Mouse (Mus musculus) layer of hippocampus, postnatal 36 days (tissue): Measurements from ENCODE around the gene Vps33a. TPM values are rescaled to one million over a fixed set of nuclear protein-coding genes. Genes with fewer than 3 reads are reported as not detected.
"Not testable (repeated sequence)": the region's sequence is repeated elsewhere in the genome, so short reads cannot be mapped to it uniquely, and the experiment has no call there.

Experiments
- DNase-seq, 2 experiments: peaks; one replicate each; pipeline ENCODE4 v3.0.0; 2022
- microRNA-seq, 2 experiments: library from miRNA; unstranded; fragments of <30 nt; microRNA quantifications; one replicate each; pipeline ENCODE4 v1.2.0; 2021
- total RNA-seq, 2 experiments: library from RNA; stranded (reverse); gene quantifications; 2 replicates each; pipeline ENCODE4 v1.2.3; 2021

The Vps33a gene
- total RNA-seq, 2 experiments from 2014 or later = 97.1 to 99.8 TPM

DNA sequence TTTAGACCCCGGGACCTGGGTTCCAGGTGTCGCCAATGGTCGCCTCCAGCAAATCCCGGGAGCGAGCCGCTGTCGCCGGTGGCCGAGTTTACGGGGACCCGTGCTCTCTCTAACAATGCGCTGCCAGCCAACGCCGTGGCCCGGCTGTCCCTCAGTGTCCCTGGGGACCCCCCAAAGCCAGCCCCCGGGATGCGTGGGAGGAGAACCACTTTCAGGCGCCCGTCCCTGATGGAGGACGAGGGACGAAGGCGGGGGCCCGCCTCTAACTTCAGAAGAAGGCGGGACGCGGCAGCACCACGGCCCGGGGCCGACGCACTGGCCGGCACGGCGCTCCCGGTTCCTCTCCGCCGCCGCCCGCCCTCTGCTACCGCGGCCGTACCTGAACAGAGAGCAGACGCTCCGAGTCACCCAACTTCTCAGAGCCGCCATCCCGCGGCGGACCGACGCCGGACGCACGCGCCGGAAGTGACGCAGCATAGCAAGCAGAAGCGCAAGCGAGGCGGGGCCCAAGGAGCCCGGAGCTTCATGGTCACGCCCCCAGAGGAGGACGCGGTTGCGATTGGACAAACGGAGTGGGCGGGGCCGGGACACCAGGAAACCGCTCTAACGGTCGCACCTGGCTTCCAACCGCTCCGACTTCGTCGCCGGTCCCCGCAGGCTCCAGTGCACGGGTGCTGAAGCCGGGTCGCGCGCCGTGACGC, 49.0 kb downstream of the Vps33a start, which contains the start of gene Diablo:
Gene Diablo, minus strand, starts transcription at position 485 of the 701 bp plus-strand sequence.
- DNase-seq = peak; percentile 97

DNA sequence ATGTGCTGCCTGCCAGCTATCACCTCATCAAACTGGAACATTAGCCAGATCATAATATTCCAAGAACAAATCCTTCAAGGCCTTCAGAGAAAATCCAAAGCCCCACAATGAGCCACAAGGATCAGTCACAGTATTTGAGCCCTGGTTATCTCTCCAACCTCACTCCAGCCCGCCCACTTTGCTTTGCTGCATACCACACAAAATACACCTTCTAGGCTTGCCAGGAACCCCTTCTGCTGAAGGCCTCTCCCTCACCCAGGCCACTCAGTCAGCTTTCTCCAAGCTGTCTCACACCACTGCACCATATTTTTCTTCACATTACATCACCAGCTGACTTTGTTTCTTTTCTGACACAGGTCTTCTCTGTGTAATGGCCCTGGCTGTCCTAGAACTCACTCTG, 50.7 kb downstream of the Vps33a start:
- no peak for DNase-seq

DNA sequence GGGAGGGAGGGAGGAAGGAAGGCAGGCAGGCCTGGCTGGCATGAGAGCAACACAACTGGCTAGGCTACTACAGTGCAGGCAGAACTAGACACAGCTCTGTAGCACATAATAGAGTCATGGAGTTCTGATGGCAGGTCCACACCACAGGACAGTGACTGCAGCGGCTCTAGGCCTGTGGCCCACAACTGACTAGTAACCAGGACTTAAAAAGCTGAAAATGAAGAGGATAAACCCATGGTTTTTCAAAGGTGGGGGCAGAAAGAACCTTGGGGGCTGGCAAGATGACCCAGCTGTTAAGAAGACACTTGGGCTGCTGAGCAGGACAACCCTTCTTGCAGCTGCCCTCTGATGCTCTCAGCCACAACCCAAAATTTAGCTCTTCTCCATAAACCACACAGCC, 51.2 kb downstream of the Vps33a start:
- DNase-seq = no peak

DNA sequence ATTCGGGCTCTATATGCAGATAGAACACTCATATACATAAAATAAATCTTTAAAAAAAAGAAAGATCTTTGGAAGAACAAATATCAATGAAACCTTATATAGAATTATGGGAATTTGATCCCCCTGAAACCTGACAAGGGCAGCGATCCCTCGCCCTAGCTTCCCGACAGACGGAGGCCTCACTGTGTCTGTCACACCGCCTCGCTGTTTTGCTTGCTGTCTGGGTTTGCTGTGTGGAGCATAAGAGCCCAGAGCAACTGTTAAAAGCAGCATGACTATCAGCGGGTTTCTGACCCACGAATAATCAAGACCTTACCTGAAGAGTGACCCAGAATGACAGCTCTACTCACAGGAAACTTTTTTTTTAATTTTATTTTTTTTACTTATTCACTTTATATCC, 52.2 kb downstream of the Vps33a start:
- DNase-seq = no peak

DNA sequence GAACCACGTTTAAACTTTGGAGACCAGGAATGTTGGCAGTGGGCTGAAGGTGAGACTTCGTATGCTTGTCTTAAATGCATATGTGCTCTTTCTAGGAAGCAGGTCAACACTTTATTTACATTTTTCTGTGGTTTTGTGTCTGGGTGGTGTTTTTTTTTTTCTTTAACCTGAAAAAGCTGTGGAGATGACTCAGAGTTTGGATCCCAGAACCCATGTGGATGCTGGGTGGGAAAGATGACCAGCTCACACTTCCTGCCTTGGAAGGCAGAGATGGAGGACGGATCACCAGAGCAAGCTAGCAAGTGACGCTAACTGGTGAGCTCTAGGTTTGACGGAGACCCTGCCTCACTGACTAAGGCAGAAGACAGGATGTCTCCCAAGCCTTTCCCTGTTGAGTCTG, 58.0 kb downstream of the Vps33a start:
- DNase-seq = no peak

DNA sequence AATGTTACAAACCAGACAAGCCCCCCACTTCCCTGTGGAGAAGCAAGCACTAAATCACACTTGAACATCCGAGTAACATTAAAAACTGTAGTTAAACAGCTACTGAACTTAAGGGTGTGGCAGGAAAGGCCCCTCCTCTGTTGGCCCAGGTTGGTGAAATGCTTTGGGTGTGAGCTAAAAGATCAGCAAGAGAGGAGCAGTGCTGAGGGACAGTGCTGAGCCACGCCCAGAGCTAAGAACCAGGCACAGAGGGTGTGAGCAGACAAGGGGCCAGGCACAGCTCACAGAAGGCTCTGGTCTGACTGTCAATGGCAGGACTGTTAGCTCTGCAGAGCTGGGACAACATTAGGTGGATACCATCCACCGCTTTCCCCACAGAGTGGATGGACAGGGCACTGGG, 60.7 kb downstream of the Vps33a start:
- no peak for DNase-seq

DNA sequence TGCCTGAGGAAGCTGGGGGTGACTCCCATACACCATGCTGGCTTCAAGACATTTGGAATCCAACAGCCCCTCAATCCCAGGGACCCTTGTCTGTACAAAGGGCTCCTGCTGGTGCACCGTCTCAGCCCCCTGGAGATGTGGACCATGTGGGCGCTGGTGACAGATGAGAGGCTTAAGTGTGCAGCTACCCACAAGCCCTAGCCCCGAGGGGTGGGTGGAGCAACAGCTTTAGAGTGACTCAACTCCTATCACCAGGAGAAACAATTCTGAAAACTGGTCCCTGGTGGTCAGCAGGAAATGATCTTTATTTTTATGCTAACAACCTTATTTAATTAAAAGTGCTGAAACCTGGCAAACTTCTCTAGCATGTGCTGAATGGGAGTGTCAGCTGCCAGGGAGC, 61.4 kb downstream of the Vps33a start:
- DNase-seq = not testable (repeated sequence)

DNA sequence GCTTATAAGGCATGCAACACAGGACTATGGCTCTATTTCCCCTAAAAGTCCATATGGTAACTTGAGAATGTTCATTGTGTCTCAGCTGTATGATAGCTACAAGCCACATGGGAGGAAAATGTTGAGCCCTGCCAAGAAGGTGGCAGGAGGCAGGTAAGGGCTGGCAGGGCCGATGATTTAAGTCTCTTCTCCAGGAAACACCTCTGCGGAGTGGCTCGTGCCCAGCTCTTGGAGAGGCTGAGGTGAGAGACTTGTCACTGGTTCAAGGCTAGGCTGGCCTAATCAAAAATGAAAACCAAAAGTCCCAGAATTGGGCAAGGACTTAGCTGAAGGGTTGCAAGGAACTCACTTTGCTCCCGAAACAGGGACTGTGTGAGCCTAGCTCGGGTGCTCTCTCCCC, 62.7 kb downstream of the Vps33a start, which contains the start of gene B3gnt4:
Gene B3gnt4, plus strand, starts transcription at position 301 of the 400 bp plus-strand sequence.
- no peak for DNase-seq

DNA sequence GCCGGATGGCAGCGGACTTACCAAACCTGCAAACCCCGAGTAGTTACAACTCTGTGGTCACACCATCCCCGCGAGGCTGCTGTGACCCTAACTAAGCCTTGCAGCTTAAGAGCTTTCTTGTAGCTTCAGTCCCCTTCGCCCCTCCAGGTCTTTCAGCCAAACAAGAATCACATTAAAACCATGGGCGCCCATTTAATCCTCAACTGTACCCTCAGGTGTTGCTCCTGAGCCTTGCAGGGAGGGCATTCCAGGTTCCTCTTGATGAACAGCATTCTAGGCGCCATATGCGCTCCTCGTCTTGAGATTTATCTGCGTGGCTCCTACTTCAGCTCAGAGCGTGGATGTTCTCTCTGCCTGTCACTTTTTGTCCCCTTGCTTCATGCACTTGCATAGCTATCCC, 63.9 kb downstream of the Vps33a start:
- DNase-seq = no peak

DNA sequence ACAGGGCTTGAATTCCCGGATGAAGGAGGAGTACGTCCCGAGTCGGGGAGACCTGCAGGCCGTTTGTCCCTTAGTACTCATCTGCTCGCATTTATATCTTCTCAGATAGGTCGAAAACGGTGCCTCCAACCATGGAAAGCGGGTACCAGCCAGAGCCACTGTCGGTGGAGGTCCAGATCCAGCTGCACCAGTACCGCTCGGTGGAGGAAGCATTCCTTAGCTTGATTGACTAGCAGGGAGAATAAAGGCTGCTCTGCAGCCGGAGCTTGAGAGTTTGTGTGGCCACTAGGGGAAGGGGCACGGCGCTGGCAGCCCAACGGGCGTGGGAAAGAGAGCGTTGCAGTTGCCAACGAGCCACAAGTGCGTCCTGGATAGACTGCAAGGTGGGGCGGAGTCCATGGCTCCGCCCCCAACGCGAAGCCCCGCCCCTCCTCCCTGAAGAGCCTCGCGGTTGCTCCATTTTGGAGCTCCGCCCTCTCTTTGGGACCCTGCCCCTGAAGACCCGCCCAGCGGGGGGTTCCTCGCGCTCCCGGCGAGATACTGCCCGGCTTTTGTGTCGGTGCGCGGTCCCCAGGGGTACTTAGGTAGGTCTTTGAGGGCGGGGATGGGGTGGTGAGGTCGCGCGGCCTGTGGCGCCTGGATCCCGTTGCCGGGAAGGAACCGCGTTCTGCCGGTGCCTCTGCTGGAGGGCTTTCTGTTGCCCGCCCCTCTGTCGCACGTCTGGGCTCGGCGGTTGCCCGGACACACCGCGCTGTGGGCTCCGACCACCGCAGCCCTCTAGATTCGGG, 64.7 kb downstream of the Vps33a start:
- DNase-seq = peak; percentile 80

DNA sequence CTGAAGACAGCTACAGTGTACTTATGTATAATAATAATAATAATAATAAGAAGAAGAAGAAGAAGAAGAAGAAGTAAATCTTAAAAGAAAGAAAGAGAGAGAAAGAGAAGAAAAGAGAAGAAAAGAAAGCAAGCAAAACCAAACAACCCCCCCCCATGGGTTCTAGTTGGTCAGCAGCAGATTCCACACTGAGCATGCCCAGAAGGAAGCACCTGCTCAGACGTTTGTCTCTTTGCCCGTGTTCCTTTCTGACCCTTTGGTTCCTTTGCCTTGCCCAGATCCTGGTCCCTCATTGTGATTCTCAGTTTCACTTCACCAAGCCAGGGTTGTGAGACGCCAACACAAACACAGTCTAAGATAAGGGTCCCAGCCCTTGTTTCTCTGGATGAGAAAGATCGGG, 70.9 kb downstream of the Vps33a start:
- DNase-seq = no peak

DNA sequence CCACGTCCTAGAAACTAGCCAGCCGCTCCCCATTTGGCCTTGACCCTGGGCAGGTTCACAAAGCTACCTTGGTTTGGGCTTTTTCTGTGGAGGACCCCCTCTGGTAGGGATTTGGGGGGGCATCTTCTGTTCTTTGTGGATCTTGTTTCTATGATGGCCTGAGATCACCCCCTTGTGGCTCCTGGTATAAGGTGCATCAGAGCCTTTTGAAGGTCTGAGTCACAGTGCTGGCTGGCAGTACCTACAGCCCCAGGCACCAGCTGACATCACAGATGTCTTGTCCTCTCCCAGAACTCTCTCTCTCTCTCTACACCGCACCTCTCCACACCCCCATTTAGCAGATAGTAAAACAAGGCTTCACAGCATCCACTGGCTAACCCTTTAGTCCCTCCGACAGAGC, 73.1 kb downstream of the Vps33a start:
- peak; percentile 36 to 37 for DNase-seq

DNA sequence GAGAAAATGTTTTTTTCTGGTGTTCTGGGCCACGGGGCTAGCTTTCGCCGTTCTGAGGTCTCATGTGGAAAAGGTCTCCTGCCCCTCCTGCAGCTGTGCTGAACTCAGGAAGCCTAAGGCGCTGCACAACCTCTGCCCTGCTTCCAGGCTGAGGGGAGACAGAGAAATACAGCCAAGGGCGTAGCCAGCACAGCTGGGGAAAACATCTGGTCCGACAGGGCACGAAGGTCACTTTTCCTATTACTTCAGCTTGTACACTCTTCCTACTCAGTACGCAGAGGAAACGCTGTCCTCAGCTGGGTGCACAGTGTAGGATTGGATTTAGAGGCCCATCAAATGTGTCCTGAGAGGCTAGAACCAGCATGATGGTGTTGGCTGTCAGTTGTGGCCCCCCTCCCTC, 82.9 kb downstream of the Vps33a start:
- DNase-seq = no peak

DNA sequence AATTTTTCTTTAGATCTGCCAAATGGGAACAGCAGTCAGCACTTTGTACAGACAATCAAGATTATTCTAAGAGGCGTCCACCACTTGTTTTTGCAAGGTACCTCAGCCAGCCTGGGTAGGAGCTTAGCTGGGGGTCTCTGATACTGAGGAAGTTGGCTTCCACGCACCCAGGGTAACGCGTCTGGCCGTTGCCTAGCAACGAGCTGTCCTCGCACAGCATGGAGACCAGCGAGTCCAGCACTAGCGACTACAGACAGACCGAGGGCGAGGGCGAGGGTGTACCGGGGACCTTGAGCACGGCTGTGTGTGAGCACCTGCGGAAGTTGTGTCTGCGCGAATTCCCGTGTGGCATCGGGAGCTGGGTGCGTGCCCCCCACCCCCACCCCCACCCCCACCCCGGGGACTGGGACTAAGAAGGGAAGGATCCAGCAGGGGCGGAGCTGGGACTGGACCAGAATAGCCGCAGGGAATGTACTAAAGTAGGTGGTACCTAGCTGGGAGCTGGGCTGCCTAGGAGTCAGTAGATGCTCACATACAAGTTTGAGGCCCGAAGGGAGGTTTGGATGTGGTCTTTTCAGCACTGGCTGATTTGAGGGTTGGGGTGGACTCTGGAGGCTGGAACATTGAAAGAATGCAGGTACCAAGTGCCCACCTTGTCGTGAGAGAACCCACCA, 83.6 kb downstream of the Vps33a start, which contains the start of the genes Lrrc43 and Il31:
Gene Lrrc43, plus strand, starts transcription at position 194 of the 674 bp plus-strand sequence.
Gene Il31, minus strand, starts transcription at position 378 of the 674 bp plus-strand sequence.
- DNase-seq = no peak

DNA sequence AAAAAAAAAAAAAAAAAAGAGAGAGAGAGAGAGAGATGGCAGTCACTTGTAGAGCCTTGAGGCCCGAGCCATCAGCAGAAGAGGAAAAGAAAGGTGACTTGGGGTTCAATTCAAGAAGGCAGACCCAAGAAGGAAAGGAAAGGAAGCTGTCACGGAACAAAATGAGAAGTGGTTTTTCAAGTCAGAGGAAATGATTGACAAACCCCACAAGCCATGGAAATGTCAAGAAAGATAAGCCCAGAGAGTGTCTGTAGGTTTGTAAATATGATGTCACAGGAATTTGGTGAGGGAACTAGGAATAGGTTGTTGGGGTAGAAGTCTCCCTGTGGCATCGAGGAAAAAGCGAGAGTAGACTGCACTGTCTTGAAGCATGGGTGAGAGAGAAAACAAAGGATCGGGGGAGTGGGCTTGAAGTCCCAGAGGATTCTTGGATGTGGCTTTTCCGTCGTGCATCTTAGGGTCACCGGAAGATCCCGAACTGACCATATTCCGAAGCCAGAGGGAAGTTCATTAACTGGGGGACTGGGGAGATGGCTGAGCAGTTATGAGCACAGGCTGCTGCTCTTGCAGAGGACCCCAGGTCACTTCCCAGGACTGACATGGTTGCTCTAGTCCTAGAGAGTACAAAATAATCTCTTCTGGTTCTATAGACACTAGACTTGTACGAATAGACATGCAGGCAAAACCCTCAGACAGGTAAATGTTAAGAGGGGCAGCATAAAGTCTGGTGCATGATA, 85.0 kb downstream of the Vps33a start:
- DNase-seq = no peak

Small RNA genes within 50 kb of the gene (microRNA-seq; reads per million reads assigned to microRNA genes)
- 0.90 to 1.1 reads per million in 2 experiments for gene Mir7647

Other genes starting within 250 kb of the Vps33a start
- 10 to 100 TPM; 61.7 to 66.0 TPM for gene Bcl7a, start 229.2 kb downstream of the Vps33a start, total RNA-seq
- 10 to 100 TPM; 19.3 to 21.3 TPM for gene Mlxip, start 178.2 kb downstream of the Vps33a start, total RNA-seq
- gene Lrrc43, start 83.7 kb downstream of the Vps33a start, total RNA-seq = under 1 TPM; 0.50 to 0.73 TPM
- gene Il31, start 83.5 kb downstream of the Vps33a start, total RNA-seq = not detected
- 1 to 10 TPM; 1.1 to 1.2 TPM for gene B3gnt4, start 62.6 kb downstream of the Vps33a start, total RNA-seq
- 10 to 100 TPM; 34.4 to 37.0 TPM for gene Diablo, start 48.9 kb downstream of the Vps33a start, total RNA-seq
- gene Gm49027, start 47.5 kb downstream of the Vps33a start, total RNA-seq = 1 to 10 TPM; 5.9 to 7.6 TPM
- gene Clip1, start 111.6 kb upstream of the Vps33a start, total RNA-seq = 100 to 1,000 TPM; 136 to 137 TPM
- gene Zcchc8, start 148.1 kb upstream of the Vps33a start, total RNA-seq = 10 to 100 TPM; 49.6 to 63.2 TPM
- gene Rsrc2, start 176.4 kb upstream of the Vps33a start, total RNA-seq = 100 to 1,000 TPM; 101 to 110 TPM
- 1 to 10 TPM; 2.3 to 3.4 TPM for gene Kntc1, start 176.7 kb upstream of the Vps33a start, total RNA-seq